27 mouse cellular contexts compared by ENCODE assay signal in the genomic region with DNA sequence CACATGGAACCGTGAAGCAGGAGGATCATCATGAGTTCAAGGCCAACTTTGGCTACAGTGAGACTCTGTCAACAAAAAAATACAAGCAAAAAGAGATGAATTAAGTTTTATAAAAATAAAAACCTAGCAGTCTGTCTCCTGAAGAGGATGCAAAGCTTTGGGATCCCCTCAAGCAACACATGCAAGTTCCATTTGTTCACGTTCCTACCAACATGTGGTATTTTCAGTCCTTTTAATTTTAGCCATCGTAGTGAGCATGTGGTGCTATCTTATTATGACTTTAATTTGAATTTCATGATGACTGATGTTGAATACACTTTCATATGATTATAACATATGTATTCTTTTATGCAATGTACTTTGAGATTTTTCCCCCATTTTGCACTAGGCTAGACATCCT.
"Had no signal": no experiment of that assay in that cellular context is flagged by ENCODE, and none has a peak within 500 bp of the region (broad histone marks: within the 10 kb centered on the region; RNA-seq: fewer than 3 reads in every experiment).

No protein-coding gene starts in this region.

- H3K4me2 ChIP-seq: heart, embryonic 11.5 days; heart, embryonic 13.5 days; heart, embryonic 15.5 days; hindbrain, embryonic 13.5 days; hindbrain, embryonic 15.5 days; kidney, embryonic 15.5 days; limb, embryonic 13.5 days; limb, embryonic 15.5 days; liver, embryonic 12.5 days had no signal

- DNase-seq: gastrocnemius, adult 2 months; gastrocnemius, postnatal 10 days; gastrocnemius, postnatal 25 days; heart, adult 18-20 months; heart, postnatal 14 days; heart, postnatal 36 days; kidney, adult 11 months; kidney, adult 2 months; kidney, adult 9 months; kidney, postnatal 14 days; kidney, postnatal 36 days; layer of hippocampus, adult 9-11 months; layer of hippocampus, postnatal 36 days; left cerebral cortex, postnatal 4 days had no signal

- H3K27ac ChIP-seq: gastrocnemius, adult 2 months; heart, embryonic 13.5 days; heart, embryonic 15.5 days; hindbrain, embryonic 13.5 days; hindbrain, embryonic 15.5 days; hindbrain, postnatal 0 days; kidney, embryonic 15.5 days; kidney, postnatal 0 days; limb, embryonic 13.5 days; limb, embryonic 15.5 days; liver, embryonic 12.5 days; liver, embryonic 14.5 days had no signal

- H3K27me3 ChIP-seq: heart, embryonic 13.5 days; heart, embryonic 15.5 days; hindbrain, embryonic 13.5 days; hindbrain, embryonic 15.5 days; kidney, embryonic 15.5 days; limb, embryonic 13.5 days; limb, embryonic 15.5 days; liver, embryonic 12.5 days had no signal

- H3K36me3 ChIP-seq: heart, embryonic 13.5 days; heart, embryonic 15.5 days; hindbrain, embryonic 13.5 days; hindbrain, embryonic 15.5 days; kidney, embryonic 15.5 days; limb, embryonic 13.5 days; limb, embryonic 15.5 days; liver, embryonic 12.5 days had no signal

- H3K4me3 ChIP-seq: gastrocnemius, adult 2 months; heart, embryonic 13.5 days; heart, embryonic 15.5 days; hindbrain, embryonic 13.5 days; hindbrain, embryonic 15.5 days; kidney, embryonic 15.5 days; limb, embryonic 13.5 days; limb, embryonic 15.5 days; liver, embryonic 12.5 days had no signal

- H3K4me1 ChIP-seq: heart, embryonic 13.5 days; heart, embryonic 15.5 days; hindbrain, embryonic 13.5 days; hindbrain, embryonic 15.5 days; kidney, embryonic 15.5 days; limb, embryonic 13.5 days; limb, embryonic 15.5 days; liver, embryonic 12.5 days had no signal

- H3K9ac ChIP-seq: heart, embryonic 13.5 days; heart, embryonic 15.5 days; hindbrain, embryonic 13.5 days; hindbrain, embryonic 15.5 days; kidney, embryonic 15.5 days; limb, embryonic 13.5 days; limb, embryonic 15.5 days; liver, embryonic 12.5 days; liver, embryonic 14.5 days had no signal

- H3K9me3 ChIP-seq: heart, embryonic 13.5 days; heart, embryonic 15.5 days; hindbrain, embryonic 13.5 days; hindbrain, embryonic 15.5 days; kidney, embryonic 15.5 days; limb, embryonic 13.5 days; limb, embryonic 15.5 days; liver, embryonic 12.5 days had no signal

- ATAC-seq: hindbrain, postnatal 0 days; intestine, embryonic 16.5 days; liver, embryonic 12.5 days had no signal
